Mouse (Mus musculus) gastrocnemius, postnatal 36 days (tissue): ENCODE results near the gene Cdkal1. TPM values are rescaled to one million over a fixed set of nuclear protein-coding genes. Genes with fewer than 3 reads are reported as not detected.

Experiments
- DNase-seq, 2 experiments: peaks; one replicate each; pipeline ENCODE4 v3.0.0; 2022
- intact Hi-C: fragments of 180-260 bp; cut with DNase I; formaldehyde crosslinking; loops from one replicate; pipeline ENCODE4 v1.15.1; 2025
- long read RNA-seq, 2 experiments: library from polyadenylated mRNA; stranded (forward); transcript quantifications; one replicate each; pipeline ENCODE4 v2.0.0; 2021
- total RNA-seq, 2 experiments: library from RNA; stranded (reverse); gene quantifications; 2 replicates each; pipeline ENCODE4 v1.2.3; 2021

The Cdkal1 gene
- 10 to 100 TPM; 29.1 to 31.3 TPM for total RNA-seq
- long read RNA-seq, experiment 1, transcript Cdkal1-201 (16 exons, 2,629 nt), result major isoform, 10 of 17 reads
- long read RNA-seq, experiment 1, partial matches to known transcripts, result 2 of 17 reads
- long read RNA-seq, experiment 1, other reads (novel, unspliced or antisense), result 5 of 17 reads
- long read RNA-seq, experiment 2, transcript Cdkal1-201 (16 exons, 2,629 nt), result major isoform, 14 of 20 reads
- long read RNA-seq, experiment 2, partial matches to known transcripts, result 1 of 20 reads
- long read RNA-seq, experiment 2, other reads (novel, unspliced or antisense), result 5 of 20 reads

DNA sequence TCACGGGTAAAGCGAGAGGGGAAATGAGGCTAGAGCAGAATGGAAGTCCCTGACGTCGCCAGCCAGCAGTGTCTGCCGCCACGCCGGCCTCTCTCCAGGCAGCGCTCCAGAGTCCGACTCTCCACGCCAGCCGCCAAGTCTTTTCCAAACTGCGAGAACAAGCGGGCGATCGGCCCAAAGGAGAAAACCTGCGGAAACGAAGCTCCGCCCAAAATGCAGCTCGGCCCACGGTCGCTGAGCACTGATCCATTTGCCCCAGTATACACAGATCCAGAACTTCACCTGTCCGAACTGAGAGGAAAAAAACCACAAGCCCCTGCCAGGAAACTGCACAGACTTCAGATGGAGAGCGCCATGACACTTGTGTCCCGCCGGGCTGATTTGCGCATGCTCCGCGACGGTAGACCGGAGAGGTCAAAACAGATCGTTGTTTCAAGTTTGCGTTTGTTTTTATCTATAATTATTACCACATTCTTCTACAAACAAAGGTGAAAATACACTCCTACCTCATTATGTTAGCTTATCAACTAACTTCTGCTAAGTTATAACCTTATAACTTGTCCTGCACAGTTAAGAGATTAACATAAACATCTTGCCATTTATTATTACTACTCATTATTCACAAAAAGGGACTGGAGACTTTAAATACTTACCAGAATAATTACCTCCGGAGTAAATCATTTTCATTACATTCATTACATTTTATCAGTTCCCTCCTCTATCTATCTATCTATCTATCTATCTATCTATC lies at the start of gene Cdkal1:
Gene Cdkal1, minus strand, starts transcription at position 394 of the 751 bp plus-strand sequence.
- intact Hi-C loops, result loop anchor here (1.0 to 5.0 kb wide), 3 partner anchors 132 to 397 kb away; partner anchors contain the start of gene E2f3
- DNase-seq, result peak; percentile 83 to 85

DNA sequence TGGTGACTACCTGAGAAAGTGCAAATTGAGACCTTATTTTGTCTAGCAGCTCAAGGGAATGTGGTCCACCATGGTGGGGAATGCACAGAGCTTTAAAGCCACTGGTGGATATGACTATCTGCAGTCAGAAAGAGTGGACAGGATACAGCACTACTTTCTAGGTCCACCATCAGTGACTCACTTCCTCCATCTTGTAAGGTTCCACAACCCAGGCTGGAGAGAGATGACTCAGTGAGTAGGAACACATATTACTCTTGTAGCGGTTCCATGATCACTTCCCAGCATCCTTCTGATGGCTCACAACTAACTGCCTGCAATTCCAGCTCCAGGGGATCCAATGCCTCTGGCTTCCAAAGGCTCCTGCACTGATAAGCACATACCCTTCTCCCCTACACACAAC lies 47.9 kb upstream of the Cdkal1 start:
- intact Hi-C loops, result no loop called here

DNA sequence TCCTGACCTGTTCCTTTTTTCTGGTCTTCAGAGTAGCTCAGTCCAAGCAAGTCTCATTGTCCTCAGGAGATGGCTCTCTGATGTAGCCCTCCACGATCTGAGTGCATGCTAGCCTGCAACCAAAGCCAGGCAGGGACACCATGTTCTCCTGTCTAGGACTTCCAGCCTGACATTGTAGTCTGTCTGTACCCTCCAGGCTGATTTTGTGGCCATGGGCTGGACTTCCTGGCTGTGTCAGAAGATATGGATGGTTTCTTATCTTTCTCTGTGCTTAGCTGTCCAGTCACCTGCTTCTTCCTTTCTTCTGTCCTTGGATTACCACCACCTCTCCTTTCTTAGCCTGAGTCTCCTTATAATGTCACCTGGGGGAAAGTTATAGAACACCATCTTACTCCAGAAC lies 47.2 kb upstream of the Cdkal1 start:
- DNase-seq, result no peak
- intact Hi-C loops, result no loop called here

More for the DNA sequence above, 47.9 kb upstream of the Cdkal1 start:
- DNase-seq, result no peak

DNA sequence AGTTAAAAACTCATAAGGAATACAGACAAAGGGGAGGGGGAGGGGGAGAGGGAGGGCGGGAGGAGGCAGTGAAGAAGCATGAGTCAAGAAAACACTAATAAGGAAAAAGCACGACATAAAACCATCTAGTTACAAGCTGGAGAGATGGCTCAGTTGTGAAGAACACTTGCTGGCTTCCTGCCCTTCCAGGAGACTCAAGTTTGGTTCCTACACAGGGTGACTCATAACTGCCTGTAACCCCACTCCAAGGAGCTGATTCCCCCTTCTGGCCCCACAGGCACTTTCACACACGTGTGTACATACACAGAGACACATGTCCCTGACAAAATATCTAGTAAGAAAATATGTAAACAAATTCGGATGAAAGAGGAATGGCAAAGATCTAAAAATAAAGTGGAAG lies 46.2 kb upstream of the Cdkal1 start:
- DNase-seq, result no peak
- intact Hi-C loops, result no loop called here

DNA sequence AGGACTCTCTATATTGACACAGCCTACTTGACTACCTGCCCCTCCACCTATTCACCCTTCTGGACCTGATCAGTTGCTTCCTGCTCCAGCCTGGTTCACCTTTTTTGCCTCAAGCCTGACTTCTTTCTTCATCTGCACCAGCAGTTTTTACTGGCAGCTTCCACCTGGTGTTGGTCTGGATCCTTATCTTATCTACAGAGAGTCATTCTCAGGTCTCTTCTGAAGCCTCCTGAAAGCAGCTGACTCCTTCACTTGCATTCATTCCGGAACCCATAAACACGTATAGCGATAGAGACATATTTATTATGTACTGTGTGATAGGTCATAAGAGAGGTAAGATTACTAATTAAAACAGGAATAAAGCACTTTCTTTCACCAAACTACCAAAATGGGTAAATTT lies 11.3 kb upstream of the Cdkal1 start:
- intact Hi-C loops, result no loop called here
- DNase-seq, result no peak

DNA sequence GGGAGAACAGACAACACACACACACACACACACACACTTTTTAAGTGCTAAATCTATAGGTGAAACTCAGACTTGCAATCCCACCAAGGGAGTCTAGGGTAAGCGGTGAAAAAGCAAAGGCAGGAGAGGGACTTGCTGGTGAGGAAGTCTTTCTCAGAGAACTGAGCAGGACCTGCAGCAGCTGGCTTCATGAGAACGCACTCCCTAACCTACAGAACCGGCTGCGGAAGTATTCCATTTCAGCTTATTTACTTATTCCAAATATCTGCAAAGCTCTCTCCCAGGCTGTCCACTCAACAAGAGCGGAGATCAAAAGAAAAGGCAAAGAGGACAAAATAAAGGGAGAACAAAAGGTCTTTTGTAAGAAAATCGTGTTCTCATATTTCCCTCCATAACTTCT lies 8.9 kb upstream of the Cdkal1 start:
- no peak for DNase-seq
- intact Hi-C loops, result no loop called here

DNA sequence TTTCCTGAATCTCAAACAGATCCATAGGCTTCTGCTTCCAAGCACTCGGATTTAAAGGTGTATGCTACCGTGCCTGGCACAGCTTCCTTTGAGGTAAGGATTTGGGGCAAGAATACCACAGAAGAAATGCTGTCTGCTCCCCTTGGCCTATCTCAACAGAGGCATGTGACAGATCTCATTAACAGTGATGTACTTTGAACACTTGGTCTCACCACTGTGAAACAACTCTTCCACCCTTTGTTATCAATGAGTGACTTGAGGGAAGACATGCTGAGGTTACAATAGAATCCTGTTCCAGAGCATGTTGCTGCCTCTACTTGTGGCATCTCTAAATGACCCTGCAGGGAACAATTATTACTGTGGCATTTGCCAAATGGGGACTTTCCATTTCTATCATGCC lies 4.6 kb upstream of the Cdkal1 start:
- DNase-seq, result no peak
- intact Hi-C loops, result no loop called here

DNA sequence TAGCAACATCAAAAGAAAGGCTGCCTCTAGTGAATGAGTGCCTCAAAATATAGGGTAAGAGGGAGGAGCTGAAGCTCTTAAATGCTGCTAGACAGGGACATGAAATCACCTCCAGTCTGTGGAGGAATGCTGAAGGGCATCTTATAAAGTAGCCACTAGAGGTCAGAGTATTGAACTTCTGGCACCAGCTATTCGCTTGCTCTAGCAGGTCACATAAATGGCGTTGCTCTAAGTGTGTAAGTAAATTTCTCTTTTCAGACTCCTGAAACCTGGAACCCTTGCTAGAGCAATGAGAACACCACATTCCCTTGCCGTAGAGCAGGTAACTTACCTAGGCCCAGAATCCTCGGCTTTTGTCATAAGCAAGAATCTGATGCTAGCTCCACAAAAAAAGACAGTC lies 2.0 kb upstream of the Cdkal1 start:
- intact Hi-C loops, result loop anchor here (5.0 kb wide), 2 partner anchors 130 to 395 kb away; partner anchors contain the start of gene E2f3
- DNase-seq, result no peak

DNA sequence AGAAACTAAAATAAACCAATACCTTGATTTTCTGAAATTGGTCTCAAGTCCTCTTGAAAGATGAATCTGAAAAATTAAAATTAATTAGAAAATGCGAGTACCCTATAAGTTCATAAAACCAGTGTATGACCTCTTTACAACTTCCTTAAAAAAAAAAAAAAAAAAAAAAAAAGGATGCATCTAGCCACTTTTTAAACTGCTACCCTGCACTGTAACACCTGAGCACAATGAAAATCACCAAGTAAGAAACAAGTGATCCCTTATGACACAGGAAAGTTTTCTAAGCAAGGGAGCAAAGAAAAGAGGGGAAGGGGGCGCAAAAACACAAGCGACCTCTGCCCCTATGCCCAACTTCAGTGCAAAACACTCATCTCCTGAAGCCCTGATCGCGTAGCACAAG lies 598 bp downstream of the Cdkal1 start:
- no peak for DNase-seq
- intact Hi-C loops, result loop anchor here (1.0 to 5.0 kb wide), 3 partner anchors 132 to 397 kb away; partner anchors contain the start of gene E2f3

DNA sequence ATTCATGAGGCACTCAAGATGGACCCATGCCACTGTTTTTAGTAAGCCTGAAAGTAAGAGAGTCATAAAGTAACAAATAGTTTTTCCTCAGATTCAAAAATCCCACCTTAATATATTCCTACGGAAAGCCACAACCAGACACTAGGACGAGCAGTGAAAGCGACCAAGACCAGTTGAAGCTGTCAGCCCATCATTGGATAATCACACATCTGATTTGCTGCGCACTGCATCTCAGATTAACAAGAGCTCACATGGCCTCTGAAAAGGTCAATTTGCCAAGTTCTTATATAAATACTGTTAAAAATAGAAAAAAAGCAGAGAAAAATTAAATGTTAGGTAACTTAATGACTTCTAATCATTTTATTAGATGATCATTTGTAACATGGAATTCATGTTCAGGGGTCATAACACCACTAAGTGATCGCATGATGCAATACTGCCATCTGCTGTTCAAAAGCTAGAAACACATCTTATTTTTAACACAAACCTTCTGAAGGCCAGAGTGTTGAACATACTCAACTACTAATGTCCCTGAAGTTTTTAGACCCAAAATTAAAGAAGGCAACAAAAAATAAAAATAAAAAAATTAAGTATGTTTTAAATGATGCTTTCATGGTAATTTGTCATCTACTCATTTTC lies 16.9 kb downstream of the Cdkal1 start:
- no peak for DNase-seq
- intact Hi-C loops, result no loop called here

DNA sequence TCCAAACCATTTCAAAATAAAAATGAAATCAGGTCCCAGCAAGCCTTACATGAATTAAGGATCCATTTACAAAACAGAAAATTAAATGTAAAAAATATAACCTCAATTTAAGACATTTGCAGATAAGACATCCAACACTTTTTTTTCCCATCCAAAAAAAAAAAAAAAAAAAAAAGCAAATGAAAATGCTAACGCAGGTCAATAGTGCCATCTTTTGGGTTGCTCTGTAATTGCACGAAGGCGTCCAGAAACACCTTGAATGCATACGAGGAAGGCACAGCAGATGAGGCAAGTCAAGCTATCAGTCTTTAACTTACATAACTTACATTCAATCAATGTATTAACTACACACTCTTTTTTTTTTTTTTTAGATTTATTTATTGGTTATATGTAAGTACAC lies 20.3 kb downstream of the Cdkal1 start:
- no peak for DNase-seq
- intact Hi-C loops, result loop anchor here (2.0 kb wide), 1 partner anchor 876 kb away; no protein-coding TSS in a partner anchor

DNA sequence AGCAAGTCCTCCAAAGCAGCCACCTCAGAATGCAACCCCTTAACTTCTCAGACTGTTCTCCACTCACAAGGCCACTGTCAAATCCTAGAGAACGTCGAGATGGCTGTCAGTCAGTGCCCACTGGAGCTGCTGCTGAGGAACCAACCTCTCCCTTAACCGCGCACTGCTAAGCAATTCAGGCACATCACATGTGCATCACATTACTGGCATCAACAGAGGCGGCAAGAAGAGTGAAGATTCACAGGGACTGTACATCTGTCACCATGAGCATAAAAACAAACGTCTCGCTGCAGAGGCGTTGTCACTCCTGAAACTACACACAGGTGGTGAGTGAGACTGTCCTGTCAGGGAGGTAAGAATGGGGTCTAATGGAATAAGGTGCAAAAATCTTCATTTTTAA lies 21.7 kb downstream of the Cdkal1 start:
- intact Hi-C loops, result loop anchor here (2.0 to 5.0 kb wide), 2 partner anchors 226 to 875 kb away; no protein-coding TSS in a partner anchor
- no peak for DNase-seq

DNA sequence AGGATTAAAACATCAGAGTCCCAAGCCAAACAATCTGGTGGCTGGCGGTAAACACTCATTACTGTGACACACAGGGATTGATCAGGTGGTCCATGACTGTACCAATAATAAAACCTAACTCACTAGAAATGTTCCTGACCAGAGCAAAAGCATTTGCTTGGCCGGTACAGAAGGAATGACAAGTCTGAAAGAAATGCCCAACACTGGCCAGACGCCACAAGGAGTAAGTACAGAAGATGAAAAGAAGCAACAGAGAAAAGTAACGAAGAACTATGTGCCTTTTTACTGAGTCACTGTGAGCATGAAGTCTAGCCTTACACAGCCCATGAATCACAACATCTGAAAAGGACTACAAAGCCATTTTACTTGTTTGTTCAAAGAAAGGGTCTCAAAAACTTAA lies 24.3 kb downstream of the Cdkal1 start:
- intact Hi-C loops, result loop anchor here (5.0 kb wide), 1 partner anchor 224 kb away; no protein-coding TSS in a partner anchor
- no peak for DNase-seq

DNA sequence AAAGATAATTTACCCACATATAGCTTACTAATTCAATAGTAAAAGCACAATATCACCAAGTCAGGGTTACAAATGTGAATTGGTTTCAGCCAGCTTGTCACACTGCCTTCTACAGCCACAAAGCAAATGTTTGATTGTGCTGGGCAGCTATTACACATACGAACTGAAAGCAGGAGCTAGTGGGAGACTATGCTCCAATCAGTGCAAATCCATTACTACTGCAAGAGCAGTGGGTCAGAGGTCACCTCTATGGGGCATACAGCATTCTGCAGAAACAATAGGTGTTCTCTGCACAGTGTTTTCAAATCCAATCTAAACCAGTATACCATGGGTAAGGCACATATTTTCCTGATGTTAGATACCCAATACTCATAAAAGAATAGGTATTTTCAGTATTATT lies 27.4 kb downstream of the Cdkal1 start:
- intact Hi-C loops, result no loop called here
- no peak for DNase-seq

DNA sequence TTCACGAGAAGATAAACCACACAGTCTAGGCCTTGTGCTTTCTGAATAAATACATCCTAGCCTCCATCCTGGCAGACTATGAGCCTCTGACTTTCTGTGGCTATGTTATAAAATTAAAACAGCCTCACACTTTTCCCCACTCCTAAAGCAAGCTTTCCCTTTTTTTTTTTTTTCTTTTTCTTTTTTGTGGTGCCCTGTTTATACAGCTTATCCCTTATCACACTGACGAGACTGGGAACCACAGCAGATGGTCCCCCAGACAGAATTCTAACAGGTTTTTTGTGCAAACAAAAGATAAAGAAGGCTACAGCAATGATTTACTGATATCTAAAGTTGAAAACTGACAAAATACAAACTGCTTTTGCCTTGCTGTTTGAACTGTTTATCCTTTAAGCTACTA lies 29.0 kb downstream of the Cdkal1 start:
- intact Hi-C loops, result no loop called here
- DNase-seq, result no peak

DNA sequence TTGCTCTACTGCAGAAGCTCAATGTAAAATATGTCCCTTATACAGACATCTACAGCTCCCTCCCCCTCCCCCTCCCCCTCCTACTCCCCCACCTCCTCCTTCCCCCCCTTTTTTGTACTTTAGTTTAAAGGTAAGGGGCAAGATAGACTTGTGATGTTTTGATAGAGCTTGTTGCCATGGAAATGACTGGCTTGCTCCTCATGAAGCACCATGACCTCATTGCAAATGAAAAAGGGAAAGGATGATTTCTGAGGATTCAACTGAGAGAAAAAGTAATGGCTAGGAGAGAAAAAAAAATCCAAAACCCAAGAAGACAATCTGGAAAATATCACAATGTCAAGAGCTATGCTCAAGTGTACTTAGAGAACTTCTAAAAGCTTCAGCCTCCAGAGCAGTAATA lies 29.4 kb downstream of the Cdkal1 start:
- intact Hi-C loops, result no loop called here
- no peak for DNase-seq

DNA sequence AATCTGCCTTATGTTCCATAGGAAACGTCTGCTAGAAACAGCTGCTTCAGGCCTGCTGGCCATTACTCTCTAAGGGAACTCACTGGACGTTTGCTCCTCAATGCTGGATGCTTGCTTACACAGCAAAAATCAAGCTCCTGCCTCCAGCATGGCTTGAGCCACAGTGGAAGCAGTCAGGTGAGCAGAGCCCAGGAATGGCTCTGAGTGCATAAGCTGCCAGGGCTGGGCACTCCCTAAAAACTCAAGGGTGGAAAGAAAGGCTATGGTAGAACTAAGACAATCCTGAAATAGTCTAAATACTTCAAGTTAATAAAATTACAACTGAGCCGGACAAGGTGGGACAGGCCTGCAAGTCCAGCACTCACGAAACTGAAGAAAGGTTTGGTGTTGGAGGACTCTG lies 30.7 kb downstream of the Cdkal1 start:
- intact Hi-C loops, result no loop called here
- DNase-seq, result no peak

DNA sequence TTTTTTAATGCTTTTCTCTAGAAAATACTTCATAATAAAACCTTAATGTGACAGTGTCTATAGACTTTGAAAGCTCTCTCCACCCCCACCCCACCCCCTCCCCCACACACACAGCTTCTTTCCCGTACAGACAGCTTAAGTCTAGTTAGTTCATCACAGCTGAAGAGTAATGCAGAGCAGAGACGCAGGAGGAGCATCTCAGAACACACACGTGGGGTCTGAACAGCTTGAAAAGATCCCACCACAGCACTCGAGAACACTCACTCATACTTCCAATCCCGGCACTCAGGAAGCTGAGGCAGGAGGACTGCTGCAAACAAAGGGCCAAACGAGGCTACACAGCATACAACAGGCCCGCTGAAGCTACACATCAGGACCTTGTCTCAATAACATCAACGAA lies 31.1 kb downstream of the Cdkal1 start:
- DNase-seq, result no peak
- intact Hi-C loops, result no loop called here

DNA sequence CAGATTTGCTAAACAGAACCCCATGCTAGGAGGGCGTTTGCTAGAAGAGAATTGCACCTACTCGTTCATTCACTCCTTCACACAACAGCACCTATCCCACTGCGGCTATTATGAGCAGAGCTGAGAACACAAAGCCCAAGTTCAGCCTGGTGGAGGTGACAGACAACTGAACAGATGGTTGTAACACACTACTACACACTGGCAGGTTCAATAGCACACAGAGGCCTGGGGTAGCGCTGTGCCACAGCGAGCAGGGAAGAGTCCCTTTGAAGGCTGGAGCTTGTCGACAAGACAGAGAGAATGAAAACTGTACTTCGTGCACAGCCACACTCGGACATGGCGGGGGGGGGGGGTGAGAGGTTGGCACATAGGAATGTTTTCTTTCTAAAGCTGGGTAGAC lies 31.6 kb downstream of the Cdkal1 start:
- no peak for DNase-seq
- intact Hi-C loops, result no loop called here

DNA sequence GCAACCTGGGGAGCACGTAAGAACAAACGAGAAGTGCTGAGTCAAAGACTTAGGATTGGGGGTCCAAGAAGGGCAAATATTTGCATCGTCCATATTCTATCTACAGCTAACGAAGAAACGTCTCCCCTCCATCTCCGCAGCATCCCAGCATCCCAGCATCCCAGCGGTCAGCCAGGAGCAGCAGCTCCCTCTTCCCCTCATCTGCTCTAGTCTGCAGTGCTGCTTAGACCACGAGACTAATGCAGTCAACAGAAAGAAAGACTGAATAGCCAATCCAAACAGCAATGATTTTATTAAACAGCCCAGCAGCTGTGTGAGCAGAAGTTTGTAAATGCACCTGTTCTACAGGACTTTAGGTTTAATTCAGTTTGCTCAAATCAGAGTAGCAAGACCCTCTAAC lies 32.0 kb downstream of the Cdkal1 start:
- no peak for DNase-seq
- intact Hi-C loops, result no loop called here

DNA sequence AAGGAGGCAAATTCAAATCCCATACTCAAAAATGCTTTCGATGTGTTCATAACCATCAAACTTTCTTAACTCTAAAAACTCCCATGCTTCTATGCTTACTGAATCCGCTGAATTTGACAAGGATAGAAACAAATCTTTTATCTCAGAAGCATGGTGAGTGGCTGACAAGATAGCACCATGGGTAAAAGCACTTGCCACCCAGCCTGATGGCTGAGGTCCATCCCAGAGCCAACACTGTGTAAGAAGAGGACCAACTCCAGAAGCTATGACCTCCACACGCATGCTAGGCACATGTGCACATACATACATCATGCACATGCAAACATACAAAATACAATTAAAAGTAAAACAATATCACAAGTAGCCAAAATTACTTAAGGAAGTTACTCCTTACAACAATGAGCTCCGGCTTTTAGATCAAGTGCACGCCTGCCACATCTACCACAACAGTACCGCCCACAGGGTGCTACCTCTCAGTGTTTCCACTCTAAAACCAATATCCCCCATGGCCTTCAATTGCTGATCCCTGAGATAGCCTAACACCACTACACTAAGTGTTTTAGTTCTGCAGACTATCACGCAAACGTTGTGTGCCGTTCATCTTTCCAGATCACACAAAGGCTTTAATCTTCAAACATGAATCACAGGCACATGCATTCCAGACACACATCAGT lies 35.4 kb downstream of the Cdkal1 start:
- DNase-seq, result no peak
- intact Hi-C loops, result no loop called here
